Mouse (Mus musculus) forebrain, postnatal 0 days (tissue): ENCODE measurements around the gene Sfxn1. TPM values are rescaled to one million over a fixed set of nuclear protein-coding genes. Genes with fewer than 3 reads are reported as not detected.

Source experiments
- ATAC-seq: fragments of 200-750 bp; cut with Nextera tagmentation; 2 replicates; pipeline ENCODE4 v1.8.0; 2017; ENCODE audit warnings: mild to moderate bottlenecking, moderate library complexity
- DNase-seq: peaks from one replicate; pipeline ENCODE4 v3.0.0-alpha.2; 2015
- H3K27ac ChIP-seq: fragments of 300-500 bp; sonication (generic); 2 replicates; pipeline ENCODE4 v1.5.1; 2014; ENCODE audit warnings: low read depth, mild to moderate bottlenecking, antibody characterized with exemption, low read length, moderate library complexity, mixed read lengths
- H3K27me3 ChIP-seq: fragments of 300-500 bp; sonication (generic); 2 replicates; pipeline ENCODE4 v1.6.1; 2014; ENCODE audit warnings: mild to moderate bottlenecking, low read length, mixed read lengths; ENCODE audit not compliant: insufficient read depth
- H3K36me3 ChIP-seq: fragments of 300-500 bp; sonication (generic); 2 replicates; pipeline ENCODE4 v1.6.1; 2014; ENCODE audit warnings: mild to moderate bottlenecking, moderate library complexity; ENCODE audit not compliant: insufficient read depth
- H3K4me1 ChIP-seq: fragments of 300-500 bp; sonication (generic); 2 replicates; pipeline ENCODE4 v1.6.1; 2014; ENCODE audit warnings: antibody characterized with exemption; ENCODE audit not compliant: insufficient read depth
- H3K4me2 ChIP-seq: fragments of 300-500 bp; sonication (generic); 2 replicates; pipeline ENCODE4 v1.6.1; 2014; ENCODE audit warnings: low read depth, mild to moderate bottlenecking, moderate library complexity
- H3K4me3 ChIP-seq: fragments of 300-500 bp; sonication (generic); 2 replicates; pipeline ENCODE4 v1.5.1; 2014; ENCODE audit warnings: low read depth, low read length, mixed read lengths
- H3K9ac ChIP-seq: fragments of 300-500 bp; sonication (generic); 2 replicates; pipeline ENCODE4 v1.6.1; 2014; ENCODE audit warnings: mild to moderate bottlenecking
- H3K9me3 ChIP-seq: fragments of 300-500 bp; sonication (generic); 2 replicates; pipeline ENCODE4 v1.6.1; 2016; ENCODE audit warnings: low read length
- CTCF ChIP-seq: sonication (generic); IDR thresholded peaks from 2 replicates; pipeline ENCODE4 v1.5.1; 2016; ENCODE audit warnings: antibody characterized with exemption, control low read depth, low read depth
- WGBS: fragments of 180-500 bp; shearing (Covaris S2); extraction: QIAGEN DNeasy Blood & Tissue Kit; methylation state at CpG from one replicate; pipeline ENCODE4 v1.1.7; 2014; 5-methylcytosine and 5-hydroxymethylcytosine counted together
- polyA plus RNA-seq: library from polyadenylated mRNA; unstranded; fragments of >200 nt; fragmentation: Nextera tagmentation; extraction: Ambion mirVana; gene quantifications from 2 replicates; pipeline ENCODE4 v1.2.1, GENCODE M21; 2015
- total RNA-seq: library from RNA; depleted of rRNA; stranded (reverse); fragments of >200 nt; gene quantifications from 2 replicates; pipeline ENCODE4 v1.2.3, GENCODE M21; 2014

The Sfxn1 gene
- total and polyA plus RNA-seq, 2 experiments from 2014 or later = 102 to 116 TPM

DNA sequence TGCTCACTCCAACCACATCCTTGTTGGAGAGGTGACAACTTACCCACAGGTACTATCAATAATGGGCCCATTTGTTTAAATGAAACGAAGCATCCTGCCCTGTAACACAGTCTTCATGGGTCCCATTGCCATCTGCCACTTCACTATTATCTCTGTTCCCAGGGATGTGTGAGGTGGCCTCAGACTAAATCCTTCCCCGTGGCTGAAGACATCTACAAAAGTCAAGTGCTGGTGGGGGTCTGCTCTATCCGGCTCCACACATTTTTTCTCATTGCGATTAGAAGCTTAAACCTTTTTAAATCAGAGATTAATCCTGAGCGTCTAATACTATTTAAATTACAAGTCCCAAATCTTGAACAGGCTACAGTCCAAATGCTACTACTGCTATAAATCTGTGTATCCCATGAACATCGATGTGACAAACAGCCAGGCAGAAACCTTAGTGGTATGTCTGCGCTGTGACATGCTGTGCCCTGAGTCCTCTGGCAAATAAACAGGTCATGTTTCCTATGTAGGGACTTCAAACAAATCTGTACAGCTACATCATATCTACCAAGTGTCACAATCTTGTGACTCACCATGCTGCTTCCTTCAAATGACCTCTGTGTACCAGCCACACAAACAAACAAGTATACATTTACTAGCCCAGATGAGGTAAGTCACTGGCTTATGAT is 22.9 kb upstream of the Sfxn1 start:
- ATAC-seq = no peak
- Histone ChIP-seq H3K9ac (no peak overlapping the region), H3K4me2 (peak overlapping the region; percentile 37; the same call in 1 of the 2 replicates), H3K27me3 (no peaks in the 10 kb centered on the region), H3K9me3 (no peaks in the 10 kb centered on the region), H3K4me1 (no peaks in the 10 kb centered on the region; the same call in 1 of the 2 replicates), H3K36me3 (no peaks in the 10 kb centered on the region), H3K4me3 (no peak overlapping the region), H3K27ac (no peak overlapping the region)
- 79% methylated on average over 7 of the region's 7 CpGs for WGBS
- DNase-seq = no peak
- no peak for TF ChIP-seq CTCF

DNA sequence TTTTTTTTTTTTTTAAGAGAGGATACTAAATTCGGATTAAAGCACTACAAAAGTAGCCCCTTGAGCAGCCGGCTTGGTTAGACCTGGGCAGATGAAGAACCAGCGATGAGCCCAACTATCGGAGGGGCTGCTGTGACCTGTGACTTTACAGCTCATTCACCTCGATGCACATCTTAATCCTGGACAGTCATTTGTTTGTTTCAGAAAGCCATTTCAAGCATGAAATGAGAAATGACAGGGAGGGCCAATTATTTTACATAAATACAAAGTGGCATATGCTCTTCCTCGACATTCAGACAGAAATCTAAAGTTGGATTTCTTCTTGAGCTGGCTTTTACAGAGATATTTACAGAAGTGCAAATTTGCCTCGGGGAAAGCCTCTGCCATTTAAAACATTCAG is 20.0 kb upstream of the Sfxn1 start:
- no peak for ATAC-seq
- Histone ChIP-seq H3K27me3 (0 out of 2 replicates have a peak, but pooled peaks cover 4% of the 10 kb centered on the region), H3K9ac (peak overlapping the region; percentile 35; the same call in 1 of the 2 replicates), H3K36me3 (no peaks in the 10 kb centered on the region), H3K27ac (peak overlapping the region; percentile 9; the same call in 1 of the 2 replicates), H3K4me3 (peak overlapping the region; percentile 25), H3K4me1 (no peaks in the 10 kb centered on the region; the same call in 1 of the 2 replicates), H3K9me3 (no peaks in the 10 kb centered on the region), H3K4me2 (peak overlapping the region; percentile 37)
- no peak for DNase-seq
- 26% methylated on average over 7 of the region's 7 CpGs for WGBS
- no peak for TF ChIP-seq CTCF

DNA sequence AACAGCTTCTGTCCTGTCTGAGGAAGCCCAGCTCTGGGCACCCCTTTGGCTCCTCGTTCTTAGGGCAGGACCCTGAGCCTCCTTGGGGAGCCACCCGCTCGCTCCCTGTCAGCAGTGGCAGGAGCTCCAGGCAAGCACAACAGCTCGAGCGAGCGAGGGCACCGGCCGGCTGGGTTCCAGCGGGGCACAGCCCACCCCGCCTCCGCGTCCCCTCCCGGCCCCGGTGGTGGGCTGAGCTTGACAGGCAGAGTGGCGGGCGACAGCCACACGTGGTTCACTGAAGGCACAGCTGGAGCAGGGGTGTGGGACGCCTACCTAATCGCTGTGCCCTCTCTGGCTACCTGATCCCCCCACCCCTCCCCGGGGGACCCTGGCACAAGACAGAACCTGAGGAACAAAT is 16.7 kb upstream of the Sfxn1 start:
- 1% methylated on average over 20 of the region's 20 CpGs for WGBS
- TF ChIP-seq CTCF = no peak
- H3K9ac ChIP-seq = peak overlapping the region; percentile 45
- 0 out of 2 replicates have a peak, but pooled peaks cover 4% of the 10 kb centered on the region for H3K27me3 ChIP-seq
- H3K4me3 ChIP-seq = peak overlapping the region; percentile 46
- peak overlapping the region; percentile 96 for H3K4me2 ChIP-seq
- ATAC-seq (peak; percentile 47), DNase-seq (peak; percentile 46)
- H3K36me3 ChIP-seq = no peaks in the 10 kb centered on the region
- H3K9me3 ChIP-seq = no peaks in the 10 kb centered on the region
- peak overlapping the region; percentile 24 for H3K27ac ChIP-seq
- H3K4me1 ChIP-seq = no peaks in the 10 kb centered on the region; the same call in 1 of the 2 replicates

DNA sequence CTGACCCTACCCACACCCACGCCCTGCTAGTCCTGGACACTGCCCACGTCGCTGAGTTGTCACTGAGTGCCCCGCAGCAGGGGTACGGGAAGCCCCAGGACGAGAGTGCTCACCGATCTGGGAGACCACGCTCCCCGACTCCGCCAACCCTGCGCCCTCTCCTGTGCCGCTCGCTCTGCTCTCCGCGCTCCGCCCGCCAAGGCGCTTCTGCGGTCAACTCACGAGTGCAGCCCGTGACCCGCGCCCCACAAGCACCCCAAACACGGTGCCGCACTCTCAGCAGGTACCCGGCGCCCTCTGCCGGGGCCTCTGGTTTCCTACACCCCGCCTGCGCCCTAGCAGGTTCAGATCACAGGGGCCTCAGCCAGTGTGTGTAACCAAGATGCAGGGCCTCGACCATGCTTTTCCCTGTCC is 16.2 kb upstream of the Sfxn1 start, which contains the start of gene Drd1:
Gene Drd1 (minus strand): TSS at position 258 of the 414 bp plus-strand sequence.
- peak; percentile 90 for TF ChIP-seq CTCF
- no peaks in the 10 kb centered on the region for H3K9me3 ChIP-seq
- peak; percentile 90 for ATAC-seq
- H3K4me3 ChIP-seq = peak within 1 kb of the TSS; percentile 46
- H3K9ac ChIP-seq = peak within 1 kb of the TSS; percentile 45
- peak within 1 kb of the TSS; percentile 96 for H3K4me2 ChIP-seq
- H3K4me1 ChIP-seq = no peaks in the 10 kb centered on the region; the same call in 1 of the 2 replicates
- no peaks in the 10 kb centered on the region for H3K36me3 ChIP-seq
- peak; percentile 85 for DNase-seq
- 0% methylated on average over 30 of the region's 31 CpGs for WGBS
- 0 out of 2 replicates have a peak, but pooled peaks cover 4% of the 10 kb centered on the region for H3K27me3 ChIP-seq
- peak within 1 kb of the TSS; percentile 24 for H3K27ac ChIP-seq

DNA sequence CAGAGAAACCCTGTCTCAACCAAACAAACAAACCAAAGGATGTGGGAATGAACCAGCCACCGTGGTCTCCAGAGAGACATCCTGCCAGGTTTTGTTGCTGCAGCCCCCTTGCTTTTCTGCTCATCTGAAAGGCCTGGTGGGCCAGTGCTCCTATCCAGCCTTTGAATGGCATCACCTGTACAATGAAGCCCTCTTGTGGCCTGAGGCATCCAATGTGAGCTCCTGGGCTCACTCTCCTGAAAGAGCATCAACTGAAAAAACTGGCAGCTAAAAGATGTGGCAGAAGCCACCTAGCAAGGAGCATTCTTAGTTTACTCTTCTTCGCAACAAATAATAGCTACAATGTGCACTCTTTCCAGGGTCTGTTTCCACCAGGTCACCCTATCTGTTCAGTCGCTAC is 9.6 kb upstream of the Sfxn1 start:
- 87% methylated on average over 3 of the region's 3 CpGs for WGBS
- ATAC-seq = no peak
- peak; percentile 39 for TF ChIP-seq CTCF

DNA sequence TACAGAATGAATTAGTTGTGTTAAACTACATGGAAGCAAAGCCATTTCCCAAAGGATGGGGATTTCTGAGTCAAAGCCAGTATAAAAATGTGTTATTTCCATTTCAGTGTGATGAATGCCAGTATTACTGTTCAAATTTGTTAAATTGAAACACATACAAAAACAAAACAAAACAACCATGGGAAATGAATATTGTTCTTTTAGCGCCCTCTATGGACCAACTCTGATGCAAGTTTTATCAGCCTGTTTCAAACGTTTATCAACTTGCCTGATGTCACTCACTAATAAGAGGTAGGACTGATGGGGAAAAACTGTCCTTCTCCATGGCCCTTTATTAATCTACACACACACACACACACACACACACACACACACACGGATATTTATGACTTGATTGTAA is 8.4 kb upstream of the Sfxn1 start:
- peak; percentile 80 for DNase-seq
- Histone ChIP-seq H3K4me1 (no peaks in the 10 kb centered on the region), H3K9ac (no peak overlapping the region), H3K36me3 (no peaks in the 10 kb centered on the region), H3K4me3 (no peak overlapping the region), H3K4me2 (no peak overlapping the region), H3K27ac (no peak overlapping the region), H3K27me3 (no peaks in the 10 kb centered on the region), H3K9me3 (no peaks in the 10 kb centered on the region)
- WGBS = 2% methylated on average over 3 of the region's 3 CpGs
- ATAC-seq = no peak
- peak; percentile 74 for TF ChIP-seq CTCF

More for the DNA sequence above, 9.6 kb upstream of the Sfxn1 start:
- Histone ChIP-seq H3K4me1 (no peaks in the 10 kb centered on the region), H3K36me3 (no peaks in the 10 kb centered on the region), H3K27me3 (no peaks in the 10 kb centered on the region), H3K4me2 (no peak overlapping the region), H3K9ac (no peak overlapping the region), H3K27ac (no peak overlapping the region), H3K4me3 (no peak overlapping the region), H3K9me3 (no peaks in the 10 kb centered on the region)
- no peak for DNase-seq

DNA sequence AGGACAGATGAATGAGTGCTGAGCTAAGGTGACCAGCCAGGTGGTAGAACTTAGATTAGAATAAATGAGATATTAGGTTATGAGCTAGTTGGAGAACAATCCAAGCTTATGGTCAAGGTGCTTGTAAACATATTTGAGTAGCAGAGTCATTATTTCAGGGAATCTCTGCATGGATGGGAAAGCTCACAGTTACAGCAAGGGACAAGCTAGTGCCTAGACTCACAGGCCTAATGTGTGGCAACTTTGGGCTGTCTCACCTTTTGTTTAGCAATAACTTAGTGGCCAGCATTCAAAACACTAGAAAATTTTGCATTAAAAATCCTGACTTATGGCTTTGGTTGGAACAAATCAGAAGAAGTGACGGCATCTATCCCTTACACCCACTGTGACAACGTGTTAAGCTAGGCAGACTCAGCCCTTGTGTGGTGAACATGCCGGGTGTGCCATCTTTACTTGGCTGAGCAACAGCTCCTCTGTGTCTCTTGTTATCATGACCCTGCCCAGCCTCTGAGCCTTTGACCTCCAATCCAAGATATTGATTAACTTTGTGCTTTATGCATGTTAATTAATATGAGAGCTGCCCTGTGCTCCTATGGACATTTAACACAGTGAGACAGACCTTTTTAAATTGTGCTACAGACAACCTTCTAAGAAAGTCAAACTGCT is 5.5 kb upstream of the Sfxn1 start:
- no peak overlapping the region for H3K9ac ChIP-seq
- H3K27ac ChIP-seq = no peak overlapping the region
- no peaks in the 10 kb centered on the region for H3K4me1 ChIP-seq
- no peaks in the 10 kb centered on the region for H3K36me3 ChIP-seq
- no peak overlapping the region for H3K4me3 ChIP-seq
- no peaks in the 10 kb centered on the region for H3K9me3 ChIP-seq
- no peak for TF ChIP-seq CTCF
- ATAC-seq (no peak), DNase-seq (no peak)
- 86% methylated on average over 3 of the region's 3 CpGs for WGBS
- no peak overlapping the region for H3K4me2 ChIP-seq
- no peaks in the 10 kb centered on the region for H3K27me3 ChIP-seq
